Mouse (Mus musculus) hindbrain, embryonic 10.5 days (tissue): ENCODE measurements around the gene Cox6b2. TPM values are rescaled to one million over a fixed set of nuclear protein-coding genes. Genes with fewer than 3 reads are reported as not detected.

Experiments
- DNase-seq: peaks from one replicate; pipeline ENCODE4 v3.0.0-alpha.2; 2017; ENCODE audit warnings: low spot score
- H3K27ac ChIP-seq: fragments of 300-500 bp; sonication (generic); 2 replicates; pipeline ENCODE4 v1.5.1; 2016; ENCODE audit warnings: mild to moderate bottlenecking, moderate library complexity
- H3K27me3 ChIP-seq: fragments of 300-500 bp; sonication (generic); 2 replicates; pipeline ENCODE4 v1.6.1; 2016; ENCODE audit warnings: mild to moderate bottlenecking; ENCODE audit not compliant: poor library complexity, insufficient read depth, severe bottlenecking
- H3K36me3 ChIP-seq: fragments of 300-500 bp; sonication (generic); 2 replicates; pipeline ENCODE4 v1.6.1; 2016; ENCODE audit warnings: mild to moderate bottlenecking, moderate library complexity
- H3K4me1 ChIP-seq: fragments of 300-500 bp; sonication (generic); replicated peaks from 2 replicates; pipeline ENCODE4 v1.6.1; 2016; ENCODE audit warnings: mild to moderate bottlenecking
- H3K4me3 ChIP-seq: fragments of 300-500 bp; sonication (generic); 2 replicates; pipeline ENCODE4 v1.5.1; 2016; ENCODE audit warnings: mild to moderate bottlenecking, moderate library complexity
- H3K9me3 ChIP-seq: fragments of 300-500 bp; sonication (generic); 2 replicates; pipeline ENCODE4 v1.6.1; 2016; ENCODE audit warnings: mild to moderate bottlenecking, moderate library complexity
- WGBS: fragments of 180-500 bp; shearing (Covaris S2); methylation state at CpG from one replicate; pipeline ENCODE4 v1.1.7; 2016; 5-methylcytosine and 5-hydroxymethylcytosine counted together
- polyA plus RNA-seq: library from polyadenylated mRNA; unstranded; fragments of >200 nt; fragmentation: Nextera tagmentation; extraction: Ambion mirVana; gene quantifications from 2 replicates; pipeline ENCODE4 v1.2.1, GENCODE M21; 2016

Cox6b2 gene
- polyA plus RNA-seq, 1 experiment from 2014 or later, result 46.1 TPM

DNA sequence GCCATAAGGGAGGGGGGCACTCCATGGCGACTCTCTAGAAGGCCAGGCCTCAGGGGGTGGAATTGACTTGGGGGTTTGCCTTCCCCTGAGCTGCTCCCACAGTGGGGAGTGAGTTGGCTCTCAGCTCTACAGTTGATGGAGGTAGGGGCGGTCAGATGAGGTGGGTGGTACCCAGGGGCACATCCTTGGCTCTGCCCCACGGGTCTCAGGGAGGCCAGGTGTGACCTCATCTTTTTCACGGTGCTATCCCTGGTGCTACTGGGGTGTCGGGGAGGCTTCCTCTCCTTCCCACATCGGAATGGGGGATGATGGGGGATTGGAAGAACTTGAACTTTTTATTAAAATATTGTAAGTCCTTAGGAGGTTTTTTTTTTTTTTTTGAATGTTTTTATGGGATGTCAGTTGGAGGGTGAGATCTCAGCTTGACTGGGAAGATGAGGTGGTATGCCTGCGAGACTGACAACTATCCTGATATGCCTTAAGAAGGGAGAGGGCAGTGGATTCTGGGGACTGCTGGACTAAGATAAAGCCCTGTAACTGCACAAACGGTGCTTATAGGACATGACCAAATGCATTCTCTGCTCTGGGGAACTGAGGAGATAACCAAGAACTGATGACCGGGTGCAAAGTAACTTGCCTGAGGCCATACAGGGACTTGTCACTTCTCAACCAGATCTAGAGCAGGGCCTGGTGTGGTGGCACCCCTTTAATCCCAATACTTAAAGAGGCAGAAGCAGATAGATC lies 5.6 kb downstream of the Cox6b2 start:
- Histone ChIP-seq H3K36me3 (peaks cover 48% of the 10 kb centered on the region), H3K4me3 (no peak overlapping the region), H3K27me3 (0 out of 2 replicates have a peak, but pooled peaks cover 3% of the 10 kb centered on the region), H3K27ac (no peak overlapping the region), H3K4me1 (peaks cover 39% of the 10 kb centered on the region), H3K9me3 (no peaks in the 10 kb centered on the region)
- WGBS, result 73% methylated on average over 9 of the region's 9 CpGs
- no peak for DNase-seq

DNA sequence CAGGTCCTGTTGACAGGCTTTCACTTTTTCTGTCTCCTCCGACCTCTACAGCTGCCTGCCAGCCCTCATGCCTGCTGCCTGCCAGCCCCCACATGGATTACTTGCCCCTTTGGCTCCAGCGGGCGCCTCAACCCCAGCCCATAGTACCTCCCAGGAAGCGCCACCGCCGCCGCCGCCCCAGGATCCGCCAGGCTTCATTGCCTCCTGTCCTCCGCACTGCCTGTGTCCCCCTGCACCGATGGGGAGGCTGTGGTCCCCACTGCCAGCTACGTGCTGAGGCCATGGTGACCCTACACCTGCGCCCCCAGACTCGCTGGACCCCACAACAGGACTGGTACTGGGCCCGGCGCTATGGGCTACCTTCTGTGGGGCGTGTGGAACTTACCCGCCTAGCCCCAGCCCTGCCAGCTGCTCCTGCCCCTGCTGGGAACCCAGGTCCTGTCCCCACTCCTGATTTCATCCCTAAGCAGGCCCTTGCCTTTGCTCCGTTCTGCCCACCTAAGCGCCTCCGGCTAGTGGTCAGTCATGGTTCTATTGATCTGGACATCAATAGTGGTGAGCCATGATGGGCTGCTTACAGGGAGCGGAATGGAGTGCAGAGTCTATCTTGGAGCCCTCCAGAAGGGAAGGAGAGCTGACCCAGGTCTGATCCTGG lies 6.4 kb downstream of the Cox6b2 start:
- Histone ChIP-seq H3K4me3 (no peak overlapping the region), H3K4me1 (peaks cover 39% of the 10 kb centered on the region), H3K27me3 (0 out of 2 replicates have a peak, but pooled peaks cover 3% of the 10 kb centered on the region), H3K27ac (0 out of 2 replicates have a peak overlapping the region, but pooled peaks have one; percentile 23), H3K36me3 (peaks cover 53% of the 10 kb centered on the region), H3K9me3 (no peaks in the 10 kb centered on the region)
- 79% methylated on average over 22 of the region's 22 CpGs for WGBS
- DNase-seq, result no peak

DNA sequence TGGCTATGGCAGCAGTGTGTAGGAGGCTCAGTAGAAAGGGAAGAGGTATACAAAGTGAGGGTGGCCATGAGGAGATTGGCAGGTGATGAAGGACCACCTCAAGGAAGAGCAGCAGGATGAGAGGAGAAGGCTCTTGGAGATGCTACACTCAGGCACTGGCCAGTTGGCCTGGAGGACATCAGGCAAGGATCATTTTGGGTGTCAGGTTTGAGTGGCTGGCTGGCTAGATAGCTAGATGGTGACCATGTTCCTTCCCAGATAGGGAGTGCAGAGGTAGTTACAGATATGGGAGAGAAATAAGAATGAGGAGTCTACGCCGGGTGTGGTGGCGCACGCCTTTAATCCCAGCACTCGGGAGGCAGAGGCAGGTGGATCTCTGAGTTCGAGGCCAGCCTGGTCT lies 8.0 kb downstream of the Cox6b2 start:
- Histone ChIP-seq H3K27ac (no peak overlapping the region), H3K36me3 (peaks cover 53% of the 10 kb centered on the region), H3K4me1 (peaks cover 46% of the 10 kb centered on the region), H3K9me3 (no peaks in the 10 kb centered on the region), H3K4me3 (no peak overlapping the region), H3K27me3 (no peaks in the 10 kb centered on the region)
- no peak for DNase-seq
- 90% methylated on average over 6 of the region's 6 CpGs for WGBS

DNA sequence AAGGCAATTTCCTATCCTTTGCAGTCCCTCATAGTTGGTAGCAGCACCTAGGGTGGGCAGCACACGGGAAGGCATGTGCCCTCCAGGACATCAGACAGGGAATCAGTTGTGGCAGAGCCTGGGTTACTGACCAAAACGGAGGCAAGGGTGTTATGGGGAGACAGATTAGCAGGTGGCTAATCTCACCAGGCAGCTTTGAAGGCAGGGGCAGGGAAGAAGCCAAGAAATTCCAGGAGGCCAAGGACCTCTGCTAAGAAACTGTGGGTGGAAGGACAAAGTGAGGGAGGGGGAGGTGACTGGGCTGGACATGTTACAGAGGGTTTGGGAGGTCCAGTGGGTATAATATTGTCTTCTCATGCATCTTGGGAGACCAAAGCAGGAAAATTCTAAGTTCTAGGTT lies 9.5 kb downstream of the Cox6b2 start:
- DNase-seq, result no peak
- Histone ChIP-seq H3K27ac (0 out of 2 replicates have a peak overlapping the region, but pooled peaks have one; percentile 97), H3K36me3 (peaks cover 53% of the 10 kb centered on the region), H3K4me3 (0 out of 2 replicates have a peak overlapping the region, but pooled peaks have one; percentile 79), H3K27me3 (no peaks in the 10 kb centered on the region), H3K4me1 (peaks cover 55% of the 10 kb centered on the region), H3K9me3 (no peaks in the 10 kb centered on the region)
- 77% methylated on average over 2 of the region's 2 CpGs for WGBS

DNA sequence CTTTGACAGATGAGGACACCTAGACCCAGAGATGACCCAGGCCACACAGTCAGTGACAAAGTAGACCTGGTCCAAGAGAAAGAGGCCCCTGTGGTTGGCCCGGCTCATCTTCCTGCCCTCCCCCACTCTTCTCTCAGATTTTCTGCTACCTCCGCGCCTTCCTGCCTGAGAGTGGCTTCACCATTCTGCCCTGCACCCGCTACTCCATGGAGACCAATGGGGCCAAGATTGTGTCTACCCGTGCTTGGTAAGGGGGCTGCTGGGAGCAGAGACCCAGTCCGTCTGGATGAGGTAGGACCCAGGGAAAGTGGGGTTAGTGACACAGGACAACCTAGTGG lies 10.4 kb downstream of the Cox6b2 start:
- H3K9me3 ChIP-seq, result no peaks in the 10 kb centered on the region
- WGBS, result 92% methylated on average over 6 of the region's 6 CpGs
- H3K36me3 ChIP-seq, result peaks cover 53% of the 10 kb centered on the region
- H3K4me3 ChIP-seq, result peak overlapping the region; percentile 79; the same call in 1 of the 2 replicates
- peak overlapping the region; percentile 97 for H3K27ac ChIP-seq
- no peak for DNase-seq
- peaks cover 55% of the 10 kb centered on the region for H3K4me1 ChIP-seq
- no peaks in the 10 kb centered on the region for H3K27me3 ChIP-seq

DNA sequence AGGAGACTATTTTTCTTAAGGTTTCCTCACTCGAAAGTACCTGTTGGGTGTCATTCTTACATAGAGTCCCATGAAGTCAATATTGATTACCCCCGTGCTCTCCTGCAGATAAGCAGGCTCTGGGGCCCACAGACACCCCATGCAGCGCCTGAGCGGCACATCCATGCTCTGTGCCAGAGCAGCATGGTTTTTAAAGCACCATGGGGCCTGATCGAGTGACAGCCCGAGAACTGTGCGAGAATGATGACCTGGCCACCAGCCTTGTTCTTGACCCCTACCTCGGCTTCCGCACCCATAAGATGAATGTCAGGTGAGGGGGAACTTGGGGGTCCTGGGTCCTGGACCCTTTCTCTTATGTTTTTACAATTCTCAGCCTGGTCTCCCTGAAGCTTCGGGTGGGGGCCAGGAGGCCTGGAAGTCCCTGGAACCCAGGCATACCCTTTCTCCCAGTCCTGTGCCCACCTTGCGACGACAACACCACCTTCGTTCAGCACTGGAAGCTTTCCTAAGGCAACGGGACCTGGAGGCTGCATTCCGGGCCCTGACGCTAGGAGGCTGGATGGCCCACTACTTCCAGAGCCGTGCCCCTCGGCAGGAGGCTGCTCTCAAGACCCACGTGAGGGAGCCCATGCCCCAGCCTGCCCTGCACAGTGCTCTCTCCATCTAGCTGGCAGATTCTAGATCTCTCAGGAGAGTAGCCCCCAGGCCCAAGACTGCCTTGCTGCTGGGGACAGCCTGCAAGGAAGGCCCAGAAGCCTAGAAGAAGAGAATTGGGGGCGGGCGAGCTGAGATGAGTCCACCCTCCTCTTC lies 11.0 kb downstream of the Cox6b2 start:
- no peak for DNase-seq
- no peaks in the 10 kb centered on the region for H3K27me3 ChIP-seq
- peak overlapping the region; percentile 79 for H3K4me3 ChIP-seq
- H3K4me1 ChIP-seq, result peaks cover 52% of the 10 kb centered on the region
- H3K36me3 ChIP-seq, result peaks cover 50% of the 10 kb centered on the region
- H3K27ac ChIP-seq, result peak overlapping the region; percentile 97
- 82% methylated on average over 21 of the region's 21 CpGs for WGBS
- no peaks in the 10 kb centered on the region for H3K9me3 ChIP-seq

DNA sequence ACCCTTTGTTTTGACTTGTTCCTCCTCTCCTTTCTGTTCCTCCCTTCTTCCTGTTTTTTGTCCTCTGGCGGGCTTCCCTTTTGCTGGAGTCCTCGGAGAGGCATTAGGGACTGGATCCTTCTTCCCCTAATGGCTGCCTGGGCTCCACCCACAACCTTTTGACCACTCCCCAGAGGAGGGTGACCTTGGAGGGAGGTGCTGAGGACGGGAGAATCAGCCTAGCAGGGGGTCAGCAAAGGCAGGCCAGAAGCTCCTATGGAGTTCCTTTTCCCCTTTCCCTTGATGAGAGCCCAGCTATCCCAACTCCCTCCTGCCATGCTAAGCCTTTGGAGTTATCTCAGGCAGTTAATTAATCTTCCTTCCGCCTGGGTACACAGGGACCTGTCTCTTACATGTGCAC lies 11.7 kb downstream of the Cox6b2 start:
- H3K27ac ChIP-seq, result peak overlapping the region; percentile 97
- no peaks in the 10 kb centered on the region for H3K27me3 ChIP-seq
- H3K36me3 ChIP-seq, result peaks cover 43% of the 10 kb centered on the region
- peak overlapping the region; percentile 79 for H3K4me3 ChIP-seq
- H3K9me3 ChIP-seq, result no peaks in the 10 kb centered on the region
- H3K4me1 ChIP-seq, result peaks cover 46% of the 10 kb centered on the region
- WGBS, result 12% methylated on average over 4 of the region's 4 CpGs
- peak; percentile 43 for DNase-seq

DNA sequence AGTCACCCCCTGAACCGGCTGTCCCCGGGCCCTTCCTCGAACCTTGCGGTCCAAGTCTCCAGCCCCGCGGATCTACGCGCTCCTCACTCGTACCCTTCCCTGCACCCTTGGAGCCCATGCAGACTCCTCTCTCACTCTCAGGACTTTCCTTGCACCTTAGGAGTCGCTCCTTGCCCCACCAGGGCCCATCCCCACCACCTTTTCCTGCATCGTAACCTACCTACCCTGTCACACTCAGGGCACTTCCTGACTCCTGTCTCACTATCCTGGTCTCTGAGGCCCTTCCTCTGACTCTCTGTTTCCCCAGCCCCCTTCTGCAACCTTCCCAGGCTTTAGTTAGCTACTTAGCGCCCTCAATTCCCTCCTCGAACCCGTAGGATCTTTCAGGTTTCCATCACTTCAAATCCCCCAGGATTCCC lies 12.6 kb downstream of the Cox6b2 start:
- under 1% methylated on average over 14 of the region's 14 CpGs for WGBS
- Histone ChIP-seq H3K9me3 (no peaks in the 10 kb centered on the region), H3K4me3 (peak overlapping the region; percentile 79), H3K4me1 (peaks cover 39% of the 10 kb centered on the region), H3K27me3 (no peaks in the 10 kb centered on the region), H3K27ac (peak overlapping the region; percentile 97), H3K36me3 (peaks cover 34% of the 10 kb centered on the region)
- DNase-seq, result no peak

DNA sequence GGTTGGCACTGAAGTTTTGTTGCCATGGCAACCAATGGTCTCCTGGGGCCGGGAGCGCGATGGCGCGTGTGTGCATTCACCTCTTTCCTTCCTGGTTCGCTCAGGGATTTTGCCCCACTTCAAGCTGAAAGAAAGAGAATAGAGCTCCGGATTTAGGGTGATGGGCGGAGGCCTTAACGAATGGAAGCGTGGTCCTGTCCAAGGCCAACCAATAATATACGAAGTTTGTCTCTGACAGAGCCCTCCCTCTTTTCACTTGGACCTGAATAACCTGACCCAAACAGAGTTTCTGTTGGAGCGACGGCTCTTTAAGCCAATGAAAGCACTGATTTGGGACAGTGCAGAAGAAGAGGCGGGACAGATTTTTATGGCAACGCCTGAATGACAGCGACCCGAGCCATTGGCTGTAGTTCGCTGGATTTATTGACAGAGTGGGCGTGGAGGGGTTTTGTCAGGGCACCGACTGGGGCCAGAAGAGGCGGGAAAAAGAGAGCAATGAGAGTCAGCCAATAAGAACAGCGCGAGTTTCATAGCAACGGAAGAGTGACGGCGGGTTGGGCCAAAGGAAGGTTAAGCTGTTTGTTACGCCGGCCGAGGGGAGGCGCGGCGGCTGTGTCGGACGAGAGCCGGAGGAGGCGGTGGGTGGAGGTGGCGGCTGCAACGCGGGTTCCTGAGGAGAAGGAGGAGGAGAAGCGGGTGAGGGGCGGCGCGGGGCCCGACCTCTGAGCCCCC lies 13.2 kb downstream of the Cox6b2 start, which contains the start of gene Kmt5c:
Gene Kmt5c, plus strand, starts transcription at position 572 of the 732 bp plus-strand sequence.
- Histone ChIP-seq H3K36me3 (peaks cover 29% of the 10 kb centered on the region), H3K27me3 (no peaks in the 10 kb centered on the region), H3K27ac (peak within 1 kb of the TSS; percentile 97), H3K4me1 (peaks cover 39% of the 10 kb centered on the region), H3K4me3 (peak within 1 kb of the TSS; percentile 79), H3K9me3 (no peaks in the 10 kb centered on the region)
- peak; percentile 97 for DNase-seq
- WGBS, result under 1% methylated on average over 39 of the region's 44 CpGs

DNA sequence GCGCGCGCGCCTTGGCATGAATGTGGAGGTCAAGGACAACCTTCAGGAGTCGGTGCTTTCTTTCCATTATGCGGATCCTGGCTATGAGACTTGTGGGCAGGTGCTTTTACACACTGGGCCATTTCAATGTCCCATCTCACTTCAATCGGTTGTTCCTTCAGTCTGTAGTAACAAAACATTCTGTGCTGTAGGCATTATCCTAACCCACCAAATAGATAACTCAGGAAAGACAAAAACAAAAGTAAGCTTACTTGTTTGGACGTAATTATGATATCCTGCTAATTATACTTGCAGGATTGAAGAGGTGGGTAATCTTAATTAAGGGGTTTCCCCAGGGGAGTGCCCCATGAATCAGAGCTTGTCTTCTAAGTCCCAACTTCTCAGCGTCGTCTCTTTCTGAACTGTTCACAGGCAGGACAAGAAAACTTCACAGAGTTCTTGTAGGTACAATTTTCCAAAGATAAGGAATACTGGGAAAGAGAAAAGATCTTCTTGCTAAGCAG lies 13.8 kb downstream of the Cox6b2 start:
- 45% methylated on average over 10 of the region's 10 CpGs for WGBS
- H3K4me1 ChIP-seq, result peaks cover 39% of the 10 kb centered on the region
- H3K27me3 ChIP-seq, result no peaks in the 10 kb centered on the region
- peaks cover 23% of the 10 kb centered on the region for H3K36me3 ChIP-seq
- peak overlapping the region; percentile 85 for H3K27ac ChIP-seq
- peak overlapping the region; percentile 79 for H3K4me3 ChIP-seq
- H3K9me3 ChIP-seq, result no peaks in the 10 kb centered on the region
- DNase-seq, result no peak

DNA sequence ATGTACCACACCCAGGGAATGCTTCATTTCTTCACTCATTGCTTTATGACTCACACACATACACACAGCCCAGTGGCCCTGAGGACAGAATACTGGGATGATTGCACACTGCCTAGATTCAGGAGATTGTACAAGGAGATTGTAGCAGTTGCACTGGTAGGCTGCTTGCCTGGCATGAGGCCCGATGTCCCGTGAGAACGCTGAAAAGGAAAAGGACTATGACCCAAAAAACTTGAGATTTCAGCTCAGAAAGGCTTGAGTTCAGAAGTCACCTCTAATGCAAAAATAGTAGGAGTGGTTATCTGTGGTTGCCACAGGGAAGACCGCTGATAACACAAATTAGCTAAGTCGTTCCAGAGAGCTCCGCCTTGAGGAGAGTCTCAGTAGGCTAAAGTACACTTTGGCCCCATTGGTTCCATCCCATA lies 19.9 kb downstream of the Cox6b2 start:
- H3K4me1 ChIP-seq, result no peaks in the 10 kb centered on the region
- H3K36me3 ChIP-seq, result no peaks in the 10 kb centered on the region
- no peak overlapping the region for H3K4me3 ChIP-seq
- no peak overlapping the region for H3K27ac ChIP-seq
- no peaks in the 10 kb centered on the region for H3K9me3 ChIP-seq
- DNase-seq, result no peak
- 74% methylated on average over 6 of the region's 6 CpGs for WGBS
- H3K27me3 ChIP-seq, result 0 out of 2 replicates have a peak, but pooled peaks cover 3% of the 10 kb centered on the region

DNA sequence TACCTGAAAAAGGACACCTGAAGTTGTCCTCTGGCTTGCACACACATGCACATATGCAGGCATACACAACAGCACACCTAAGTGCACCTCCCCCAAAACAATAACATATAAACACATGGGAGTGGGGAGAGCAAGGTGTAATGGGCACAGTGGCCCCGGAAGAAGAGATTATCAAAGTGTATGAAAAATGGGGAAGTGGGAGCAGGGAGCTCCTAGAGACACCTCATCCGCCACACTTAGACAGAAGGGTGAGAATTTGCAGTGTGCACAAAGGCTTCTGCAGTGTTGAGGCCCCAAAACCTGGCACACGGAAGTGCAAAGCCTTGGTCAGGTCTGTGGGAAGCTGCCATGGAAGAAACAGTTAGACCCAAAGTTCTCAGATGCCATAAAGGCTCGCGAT lies 21.8 kb downstream of the Cox6b2 start:
- Histone ChIP-seq H3K27me3 (0 out of 2 replicates have a peak, but pooled peaks cover 3% of the 10 kb centered on the region), H3K4me1 (no peaks in the 10 kb centered on the region), H3K27ac (no peak overlapping the region), H3K36me3 (no peaks in the 10 kb centered on the region), H3K4me3 (no peak overlapping the region), H3K9me3 (no peaks in the 10 kb centered on the region)
- DNase-seq, result no peak
- 86% methylated on average over 5 of the region's 5 CpGs for WGBS
